Mouse (Mus musculus) midbrain, embryonic 11.5 days (tissue): ENCODE measurements around the gene Castor2. TPM values are rescaled to one million over a fixed set of nuclear protein-coding genes. Genes with fewer than 3 reads are reported as not detected.
A peak's percentile ranks its signal among the peaks of the same experiment; 100 is the strongest.

Experiments used
- ATAC-seq: fragments of 200-750 bp; cut with Nextera tagmentation; 2 replicates; pipeline ENCODE4 v1.8.0; 2017; ENCODE audit warnings: moderate TSS enrichment, moderate library complexity; ENCODE audit not compliant: low FRiP score
- DNase-seq: peaks from one replicate; pipeline ENCODE4 v3.0.0; 2015; ENCODE audit warnings: low spot score; ENCODE audit errors: missing footprints
- H3K27ac ChIP-seq: fragments of 300-500 bp; sonication (generic); 2 replicates; pipeline ENCODE4 v1.5.1; 2014; ENCODE audit warnings: low read depth, low read length
- H3K27me3 ChIP-seq: fragments of 300-500 bp; sonication (generic); 2 replicates; pipeline ENCODE4 v1.6.1; 2014; ENCODE audit warnings: mild to moderate bottlenecking, low read length, moderate library complexity, mixed read lengths; ENCODE audit not compliant: control insufficient read depth, insufficient read depth
- H3K36me3 ChIP-seq: fragments of 300-500 bp; sonication (generic); 2 replicates; pipeline ENCODE4 v1.6.1; 2014; ENCODE audit warnings: mild to moderate bottlenecking, low read length, moderate library complexity, mixed read lengths; ENCODE audit not compliant: control insufficient read depth, insufficient read depth
- H3K4me1 ChIP-seq: fragments of 300-500 bp; sonication (generic); 2 replicates; pipeline ENCODE4 v1.6.1; 2014; ENCODE audit warnings: low read length; ENCODE audit not compliant: control insufficient read depth, insufficient read depth
- H3K4me2 ChIP-seq: fragments of 300-500 bp; sonication (generic); 2 replicates; pipeline ENCODE4 v1.6.1; 2014; ENCODE audit warnings: mild to moderate bottlenecking, moderate library complexity
- H3K4me3 ChIP-seq: fragments of 300-500 bp; sonication (generic); 2 replicates; pipeline ENCODE4 v1.5.1; 2014; ENCODE audit warnings: low read depth, low read length
- H3K9ac ChIP-seq: fragments of 300-500 bp; sonication (generic); 2 replicates; pipeline ENCODE4 v1.6.1; 2014; ENCODE audit warnings: low read length
- H3K9me3 ChIP-seq: fragments of 300-500 bp; sonication (generic); 2 replicates; pipeline ENCODE4 v1.6.1; 2016; ENCODE audit warnings: low read length; ENCODE audit not compliant: control insufficient read depth
- WGBS: fragments of 180-500 bp; shearing (Covaris S2); extraction: QIAGEN DNeasy Blood & Tissue Kit; methylation state at CpG from one replicate; pipeline ENCODE4 v1.1.7; 2014; 5-methylcytosine and 5-hydroxymethylcytosine counted together
- polyA plus RNA-seq: library from polyadenylated mRNA; unstranded; fragments of >200 nt; fragmentation: Nextera tagmentation; extraction: Ambion mirVana; gene quantifications from 2 replicates; pipeline ENCODE4 v1.2.1, GENCODE M21; 2014

The Castor2 gene
- polyA plus RNA-seq, 1 experiment from 2014 or later, result 11.7 TPM

- WGBS, result 77% methylated on average over 7 of the region's 7 CpGs
- ATAC-seq (no peak), DNase-seq (no peak)
- Histone ChIP-seq H3K27ac (no peak overlapping the region), H3K4me2 (no peak overlapping the region), H3K4me3 (no peak overlapping the region), H3K4me1 (no peaks in the 10 kb centered on the region), H3K9ac (no peak overlapping the region), H3K36me3 (peaks cover 2% of the 10 kb centered on the region; the same call in 1 of the 2 replicates), H3K9me3 (no peaks in the 10 kb centered on the region), H3K27me3 (no peaks in the 10 kb centered on the region)
Measured at GRCm38 (mm10) chr5:134141236-134141635, 41.7 kb downstream of the Castor2 start.

GRCm38 (mm10) chr5:134142381-134142780, 42.9 kb downstream of the Castor2 start:
- Histone ChIP-seq H3K4me3 (no peak overlapping the region), H3K27ac (no peak overlapping the region), H3K36me3 (peaks cover 2% of the 10 kb centered on the region; the same call in 1 of the 2 replicates), H3K27me3 (no peaks in the 10 kb centered on the region), H3K4me1 (no peaks in the 10 kb centered on the region), H3K9me3 (no peaks in the 10 kb centered on the region), H3K4me2 (no peak overlapping the region), H3K9ac (no peak overlapping the region)
- 83% methylated on average over 11 of the region's 11 CpGs for WGBS
- ATAC-seq, result no peak
- no peak for DNase-seq

GRCm38 (mm10) chr5:134144986-134145385, 45.5 kb downstream of the Castor2 start:
- no peaks in the 10 kb centered on the region for H3K4me1 ChIP-seq
- no peak for ATAC-seq
- no peak overlapping the region for H3K4me2 ChIP-seq
- DNase-seq, result no peak
- no peak overlapping the region for H3K4me3 ChIP-seq
- peaks cover 4% of the 10 kb centered on the region for H3K36me3 ChIP-seq
- WGBS, result 91% methylated on average over 8 of the region's 8 CpGs
- H3K27me3 ChIP-seq, result no peaks in the 10 kb centered on the region
- no peaks in the 10 kb centered on the region for H3K9me3 ChIP-seq
- H3K27ac ChIP-seq, result no peak overlapping the region
- H3K9ac ChIP-seq, result no peak overlapping the region

- WGBS, result 90% methylated on average over 10 of the region's 10 CpGs
- ATAC-seq, result no peak
- DNase-seq, result no peak
- Histone ChIP-seq H3K4me2 (no peak overlapping the region), H3K36me3 (peaks cover 9% of the 10 kb centered on the region), H3K9ac (no peak overlapping the region), H3K4me1 (no peaks in the 10 kb centered on the region), H3K9me3 (no peaks in the 10 kb centered on the region), H3K27ac (no peak overlapping the region), H3K4me3 (no peak overlapping the region), H3K27me3 (no peaks in the 10 kb centered on the region)
Measured at GRCm38 (mm10) chr5:134147194-134147753, 47.8 kb downstream of the Castor2 start.

- Histone ChIP-seq H3K9me3 (no peaks in the 10 kb centered on the region), H3K4me3 (no peak overlapping the region), H3K4me2 (no peak overlapping the region), H3K4me1 (no peaks in the 10 kb centered on the region), H3K36me3 (peaks cover 7% of the 10 kb centered on the region), H3K27ac (no peak overlapping the region), H3K9ac (no peak overlapping the region), H3K27me3 (no peaks in the 10 kb centered on the region)
- 90% methylated on average over 4 of the region's 4 CpGs for WGBS
- no peak for DNase-seq
- no peak for ATAC-seq
Measured at GRCm38 (mm10) chr5:134148153-134148552, 48.6 kb downstream of the Castor2 start.

GRCm38 (mm10) chr5:134151895-134152294, 52.4 kb downstream of the Castor2 start:
- H3K4me3 ChIP-seq, result no peak overlapping the region
- no peak overlapping the region for H3K27ac ChIP-seq
- H3K9ac ChIP-seq, result no peak overlapping the region
- H3K9me3 ChIP-seq, result no peaks in the 10 kb centered on the region
- no peaks in the 10 kb centered on the region for H3K4me1 ChIP-seq
- no peaks in the 10 kb centered on the region for H3K27me3 ChIP-seq
- WGBS, result 97% methylated on average over 11 of the region's 11 CpGs
- ATAC-seq (no peak), DNase-seq (no peak)
- no peak overlapping the region for H3K4me2 ChIP-seq
- H3K36me3 ChIP-seq, result peaks cover 26% of the 10 kb centered on the region

GRCm38 (mm10) chr5:134155916-134156466, 56.5 kb downstream of the Castor2 start:
- ATAC-seq (no peak), DNase-seq (no peak)
- Histone ChIP-seq H3K9ac (no peak overlapping the region), H3K4me2 (no peak overlapping the region), H3K9me3 (no peaks in the 10 kb centered on the region), H3K36me3 (peaks cover 24% of the 10 kb centered on the region), H3K4me1 (no peaks in the 10 kb centered on the region), H3K4me3 (no peak overlapping the region), H3K27me3 (no peaks in the 10 kb centered on the region), H3K27ac (no peak overlapping the region)
- WGBS, result 92% methylated on average over 7 of the region's 7 CpGs

- ATAC-seq (no peak), DNase-seq (peak; percentile 44)
- 90% methylated on average over 5 of the region's 5 CpGs for WGBS
- Histone ChIP-seq H3K4me3 (no peak overlapping the region), H3K9ac (no peak overlapping the region), H3K27ac (no peak overlapping the region), H3K9me3 (no peaks in the 10 kb centered on the region), H3K4me1 (no peaks in the 10 kb centered on the region), H3K27me3 (no peaks in the 10 kb centered on the region), H3K36me3 (peaks cover 6% of the 10 kb centered on the region; the same call in 1 of the 2 replicates), H3K4me2 (no peak overlapping the region)
Measured at GRCm38 (mm10) chr5:134164688-134165087, 65.2 kb downstream of the Castor2 start.

- H3K27me3 ChIP-seq, result no peaks in the 10 kb centered on the region
- H3K9me3 ChIP-seq, result no peaks in the 10 kb centered on the region
- H3K27ac ChIP-seq, result no peak overlapping the region
- no peak overlapping the region for H3K4me2 ChIP-seq
- DNase-seq, result no peak
- 93% methylated on average over 7 of the region's 7 CpGs for WGBS
- peaks cover 1% of the 10 kb centered on the region; the same call in 1 of the 2 replicates for H3K36me3 ChIP-seq
- no peak overlapping the region for H3K4me3 ChIP-seq
- no peaks in the 10 kb centered on the region for H3K4me1 ChIP-seq
- H3K9ac ChIP-seq, result no peak overlapping the region
- ATAC-seq, result no peak
Measured at GRCm38 (mm10) chr5:134166642-134167041, 67.1 kb downstream of the Castor2 start.
